ENCODE assay signal across 14 mouse cellular contexts in the genomic region with DNA sequence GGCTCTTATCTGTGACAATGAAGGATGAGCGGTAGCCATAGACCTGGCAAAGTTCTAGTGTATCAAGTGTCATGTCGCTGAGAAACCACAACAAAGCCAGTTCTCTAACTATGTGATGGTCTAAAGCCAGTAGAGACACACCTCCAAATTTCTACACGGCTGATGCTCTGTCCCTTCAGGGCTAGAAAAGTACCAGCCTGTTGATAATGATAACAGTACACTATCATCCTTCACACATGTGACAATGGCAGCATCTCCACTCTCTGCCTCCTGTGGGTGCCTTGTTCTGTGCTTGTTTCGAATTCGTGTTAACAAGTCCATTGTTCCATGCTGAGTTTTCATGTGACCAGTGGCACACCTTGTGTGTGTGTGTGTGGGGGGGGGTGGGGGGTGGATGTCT.
"Had no signal": no experiment of that assay in that cellular context is flagged by ENCODE, and none has a peak within 500 bp of the region (broad histone marks: within the 10 kb centered on the region; RNA-seq: fewer than 3 reads in every experiment).

No protein-coding gene starts in this region.

- H3K4me1 ChIP-seq: stomach, embryonic 15.5 days had no signal

- H3K4me2 ChIP-seq: liver, embryonic 13.5 days; neural tube, embryonic 12.5 days; stomach, embryonic 15.5 days had no signal

- DNase-seq: kidney, adult 8-10 months; kidney, postnatal 10 days; liver, embryonic 13.5 days; liver, postnatal 0 days; lung, postnatal 36 days; thymus, adult 2 months; thymus, postnatal 25 days had no signal

- H3K36me3 ChIP-seq: neural tube, embryonic 12.5 days; stomach, embryonic 15.5 days had no signal

- H3K4me3 ChIP-seq: left cerebral cortex, adult 2 months; limb, embryonic 10.5 days; liver, embryonic 13.5 days; myocyte; neural tube, embryonic 12.5 days; stomach, embryonic 15.5 days had no signal

- H3K9me3 ChIP-seq: limb, embryonic 10.5 days; liver, embryonic 13.5 days; stomach, embryonic 15.5 days had no signal

- H3K9ac ChIP-seq: liver, embryonic 13.5 days; liver, postnatal 0 days; neural tube, embryonic 12.5 days; stomach, embryonic 15.5 days had no signal

- H3K27ac ChIP-seq: left cerebral cortex, adult 2 months; limb, embryonic 10.5 days; liver, embryonic 13.5 days; neural tube, embryonic 12.5 days; stomach, embryonic 15.5 days had no signal

- ATAC-seq: intestine, embryonic 16.5 days; liver, postnatal 0 days; lung, postnatal 0 days had no signal

- H3K27me3 ChIP-seq: liver, embryonic 13.5 days; neural tube, embryonic 12.5 days; stomach, embryonic 15.5 days had no signal
